Mouse (Mus musculus) hindlimb bud, embryonic 11.5 days (tissue): ENCODE data around the gene Kif2a.
"Not testable (repeated sequence)": the region's sequence is repeated elsewhere in the genome, so short reads cannot be mapped to it uniquely, and the experiment has no call there.

Experiments
- DNase-seq: peaks from one replicate; pipeline ENCODE4 v3.0.0-alpha.2; 2012; ENCODE audit warnings: low read depth, low spot score; ENCODE audit errors: extremely low spot score

The Kif2a gene

DNA sequence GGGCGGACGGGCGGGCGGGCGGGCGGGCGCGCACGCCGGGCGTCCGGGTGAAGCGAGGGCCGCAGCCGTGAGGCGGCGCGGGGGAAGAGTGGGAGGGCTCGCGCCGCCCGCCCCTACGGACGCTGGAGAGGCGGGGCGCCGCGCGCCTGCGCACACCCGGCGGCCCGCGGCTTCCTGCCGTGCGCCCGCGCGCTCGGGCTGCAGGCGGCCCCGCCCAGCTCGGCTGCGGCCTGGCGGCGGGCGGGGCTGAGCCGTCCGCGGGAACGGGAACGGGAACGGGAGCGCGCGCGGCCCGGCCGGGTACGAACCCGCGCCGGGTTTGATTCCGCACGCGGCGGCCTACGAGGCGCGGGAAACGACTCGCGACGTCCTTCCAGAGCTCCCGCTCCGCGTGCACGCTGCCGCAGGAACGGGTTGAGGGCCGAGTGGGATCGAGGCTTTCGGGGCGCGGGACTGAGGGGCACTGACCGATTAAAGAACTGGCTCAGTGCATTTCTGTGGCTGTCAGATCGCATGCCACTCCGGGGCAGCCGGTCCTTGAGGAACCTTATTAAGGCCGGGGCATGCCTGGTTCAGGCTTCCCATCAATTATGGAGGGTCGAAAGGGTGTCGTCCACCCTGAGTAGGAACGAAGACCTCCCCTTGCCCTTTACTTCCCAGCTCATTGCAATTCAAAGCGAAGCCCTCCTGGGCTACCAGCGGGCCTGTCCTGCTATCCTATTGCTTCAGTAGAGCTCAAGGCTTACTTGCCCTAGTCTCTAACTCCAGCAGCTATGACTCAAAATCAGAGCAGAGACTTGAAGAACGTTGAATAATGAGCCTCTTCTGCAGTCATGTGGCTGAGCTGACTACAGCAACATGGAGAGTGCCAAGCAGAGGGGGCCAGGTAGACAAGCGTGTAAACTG is 593 bp upstream of the Kif2a start:
- DNase-seq: peak; percentile 30

GRCm38 (mm10) chr13:107019443-107019842 is 2.5 kb downstream of the Kif2a start:
- no peak for DNase-seq

DNA sequence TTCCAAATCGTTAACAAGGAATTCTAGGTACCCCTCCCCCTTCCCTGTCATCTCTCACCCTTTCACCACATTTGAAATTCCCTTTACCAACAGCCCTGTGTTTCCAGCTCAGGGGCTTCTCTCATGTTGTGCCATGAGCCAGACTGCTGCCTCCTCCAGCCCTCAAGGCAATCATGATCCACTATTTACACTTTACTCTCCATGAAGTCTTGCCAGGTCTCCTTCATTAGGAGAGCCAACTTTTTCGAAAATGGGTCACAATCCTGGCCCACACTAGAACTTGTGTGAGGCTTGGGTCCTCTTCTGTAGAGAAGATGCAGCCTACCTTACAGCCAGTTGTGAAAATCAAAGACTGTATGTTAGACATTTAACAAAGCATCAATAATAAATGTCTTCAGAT is 8.0 kb downstream of the Kif2a start:
- no peak for DNase-seq

- no peak for DNase-seq
These were observed 10.3 kb downstream of the Kif2a start for GRCm38 (mm10) chr13:107011618-107012017.

DNA sequence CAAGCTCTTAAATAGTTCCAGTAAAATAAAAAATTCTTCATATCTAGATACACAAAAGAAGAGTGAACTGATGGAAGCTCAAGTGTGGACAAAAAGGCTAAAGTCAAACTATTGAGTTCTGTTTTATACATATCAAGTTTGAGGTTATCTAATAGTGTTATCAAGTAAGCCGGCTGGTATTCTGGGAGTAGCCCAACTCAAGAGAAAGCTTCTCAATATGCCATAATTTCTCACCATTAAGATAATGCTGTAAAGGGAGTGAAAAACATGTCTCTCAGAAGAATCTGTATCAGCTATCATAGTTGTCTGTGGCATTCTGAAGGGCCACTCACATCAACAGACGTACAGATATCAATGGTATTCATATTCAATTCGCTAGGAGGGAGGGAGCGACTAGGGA is 13.8 kb downstream of the Kif2a start:
- no peak for DNase-seq

- no peak for DNase-seq
These were observed 18.7 kb downstream of the Kif2a start for GRCm38 (mm10) chr13:107003211-107003610.

DNA sequence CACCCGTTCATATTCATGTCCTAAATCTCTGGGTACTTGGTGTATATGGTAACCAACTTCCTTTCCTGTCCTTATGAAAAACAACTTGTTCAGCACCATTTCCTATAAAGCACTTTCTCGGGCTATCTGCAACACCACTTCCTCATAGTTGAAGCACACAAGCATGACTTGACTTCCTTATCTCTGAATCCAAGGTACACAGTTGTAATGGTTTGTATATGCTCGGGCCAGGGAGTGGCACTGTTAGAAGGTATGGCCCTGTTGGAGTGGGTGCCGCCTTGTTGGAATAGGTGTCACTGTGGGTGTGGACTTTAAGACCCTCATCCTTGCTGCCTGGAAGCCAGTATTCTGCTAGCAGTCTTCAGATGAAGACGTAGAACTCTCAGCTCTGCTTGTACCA is 23.3 kb downstream of the Kif2a start:
- no peak for DNase-seq

- no peak for DNase-seq
These were observed 23.9 kb downstream of the Kif2a start for GRCm38 (mm10) chr13:106998026-106998425.

DNA sequence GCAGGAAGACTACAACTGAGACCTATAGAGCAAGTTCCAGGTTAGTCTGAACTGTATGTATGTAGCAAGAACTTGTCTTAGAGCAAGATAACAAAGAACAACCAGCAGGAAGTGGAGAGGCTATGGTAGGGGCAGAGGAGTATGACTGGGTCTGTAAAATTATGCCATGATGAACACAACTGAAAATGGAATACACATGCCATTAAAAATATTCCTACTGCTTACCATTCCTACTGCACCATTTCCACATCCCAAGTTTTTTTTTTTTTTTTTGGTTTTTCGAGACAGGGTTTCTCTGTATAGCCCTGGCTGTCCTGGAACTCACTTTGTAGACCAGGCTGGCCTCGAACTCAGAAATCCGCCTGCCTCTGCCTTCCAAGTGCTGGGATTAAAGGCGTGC is 24.4 kb downstream of the Kif2a start:
- DNase-seq: not testable (repeated sequence)

DNA sequence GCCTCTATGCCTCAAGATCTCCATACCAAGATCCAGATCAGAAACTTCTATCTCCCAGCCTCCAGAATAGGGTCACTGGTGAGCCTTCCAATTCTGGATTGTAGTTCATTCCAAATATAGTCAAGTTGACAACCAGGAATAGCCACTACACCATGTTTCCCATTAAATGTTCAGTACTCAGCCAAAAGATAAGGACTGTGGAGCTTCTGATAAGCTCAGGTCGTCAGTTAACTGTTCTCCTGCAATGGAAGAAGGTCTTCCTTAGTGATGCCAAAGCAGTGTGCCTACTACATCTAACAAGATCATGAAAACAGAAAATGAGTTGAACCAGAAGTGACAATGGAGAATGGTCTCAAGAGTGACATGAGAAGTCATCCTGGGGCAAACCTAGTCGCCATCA is 25.0 kb downstream of the Kif2a start:
- no peak for DNase-seq

- DNase-seq: no peak
These were observed 60.4 kb downstream of the Kif2a start for GRCm38 (mm10) chr13:106961496-106961895.

GRCm38 (mm10) chr13:106960557-106960956 is 61.4 kb downstream of the Kif2a start:
- no peak for DNase-seq

- no peak for DNase-seq
These were observed 63.6 kb downstream of the Kif2a start for GRCm38 (mm10) chr13:106958286-106958685.

DNA sequence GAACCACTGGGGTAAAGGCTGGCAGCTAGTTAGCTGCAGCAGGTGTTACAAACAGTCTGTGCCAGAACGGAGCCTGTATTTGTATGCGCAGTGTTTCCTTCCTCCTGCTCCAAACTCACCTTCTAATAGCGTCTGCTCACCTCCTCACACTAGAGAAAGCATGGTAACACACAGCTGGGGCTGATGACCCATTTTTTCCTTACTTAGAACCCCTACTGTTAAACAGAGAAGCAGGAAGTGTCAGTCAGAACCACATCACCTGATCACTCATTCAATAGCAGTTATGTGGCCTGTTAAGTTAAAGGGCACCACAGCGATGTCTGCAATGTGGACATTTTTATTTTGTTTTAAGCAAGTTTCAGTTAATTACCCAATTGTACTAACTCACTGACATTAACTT is 64.4 kb downstream of the Kif2a start:
- DNase-seq: no peak

DNA sequence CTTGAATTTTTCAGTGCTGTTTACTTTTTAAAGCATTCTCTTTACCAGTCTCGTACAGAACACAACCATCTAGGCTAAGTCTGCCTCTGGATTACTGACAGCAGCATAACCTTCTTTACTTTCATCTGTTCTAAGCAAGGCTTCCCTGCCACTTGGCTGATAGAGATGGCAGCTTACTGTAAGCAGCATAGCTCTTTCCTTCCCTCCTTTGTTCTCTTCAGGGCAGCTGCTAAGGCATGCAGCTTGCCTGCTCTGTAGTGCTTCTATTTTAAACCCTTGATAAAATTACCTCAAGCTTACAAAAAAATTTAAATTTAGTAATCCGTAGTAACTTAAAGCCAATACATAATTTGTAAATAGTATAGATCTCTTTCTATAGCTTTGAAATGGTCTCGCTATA is 67.0 kb downstream of the Kif2a start:
- DNase-seq: no peak

GRCm38 (mm10) chr13:106947583-106947982 is 74.3 kb downstream of the Kif2a start:
- DNase-seq: no peak

GRCm38 (mm10) chr13:106946594-106947540 is 75.1 kb downstream of the Kif2a start, which contains the start of gene Dimt1:
Gene Dimt1, plus strand, starts transcription at chr13:106947127.
- DNase-seq: peak; percentile 56

GRCm38 (mm10) chr13:106945518-106945917 is 76.4 kb downstream of the Kif2a start:
- DNase-seq: no peak

DNA sequence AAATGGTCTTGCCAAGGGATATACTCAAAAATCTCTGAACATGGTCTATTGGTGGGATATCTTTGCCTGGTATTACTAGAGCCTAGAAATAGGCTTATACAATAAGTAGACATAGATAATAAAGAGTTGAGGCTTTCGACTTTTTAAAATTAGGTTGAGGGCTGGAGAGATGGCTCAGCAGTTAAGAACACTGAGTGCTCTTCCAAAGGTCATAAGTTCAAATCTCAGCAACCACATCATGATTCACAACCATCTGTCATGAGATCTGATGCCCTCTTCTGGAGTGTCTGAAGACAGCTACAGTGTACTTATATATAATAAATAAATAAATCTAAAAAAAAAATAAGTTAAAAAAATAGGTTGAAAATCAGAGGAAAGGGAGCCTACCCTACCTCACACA is 79.2 kb downstream of the Kif2a start:
- no peak for DNase-seq

DNA sequence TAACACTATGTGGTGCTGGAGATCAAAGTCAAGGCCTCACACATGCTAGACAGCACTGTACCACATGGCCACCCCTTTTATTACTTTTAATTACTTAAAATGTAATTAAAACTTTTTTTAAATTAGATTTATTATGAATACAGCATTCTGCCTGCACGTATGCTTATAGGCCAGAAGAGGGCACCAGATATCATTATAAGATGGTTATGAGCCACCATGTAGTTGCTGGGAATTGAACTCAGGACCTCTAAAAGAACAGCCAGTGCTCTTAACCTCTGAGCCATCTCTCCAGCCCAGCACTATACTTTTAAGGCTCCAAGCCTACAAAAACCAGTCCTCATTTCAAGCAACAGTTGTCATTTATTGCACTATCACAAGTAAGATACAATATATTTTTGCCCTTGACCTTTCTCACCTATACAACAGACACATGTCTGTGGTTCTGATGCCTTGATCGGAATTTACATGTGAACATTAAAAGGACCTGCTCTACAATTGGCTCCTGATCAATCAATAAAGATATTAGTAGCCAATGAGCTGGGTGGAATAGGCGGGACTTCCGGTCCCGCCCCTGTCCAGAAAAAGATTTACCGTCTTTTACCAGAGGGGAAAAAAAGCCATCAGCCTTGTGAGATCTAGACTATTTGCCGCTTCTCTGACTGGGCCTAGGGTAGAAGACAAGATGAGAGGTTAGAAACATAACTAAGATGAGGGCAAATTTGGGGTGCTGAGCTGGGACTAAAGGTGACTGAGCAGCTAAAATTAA is 80.5 kb downstream of the Kif2a start:
- DNase-seq: no peak

DNA sequence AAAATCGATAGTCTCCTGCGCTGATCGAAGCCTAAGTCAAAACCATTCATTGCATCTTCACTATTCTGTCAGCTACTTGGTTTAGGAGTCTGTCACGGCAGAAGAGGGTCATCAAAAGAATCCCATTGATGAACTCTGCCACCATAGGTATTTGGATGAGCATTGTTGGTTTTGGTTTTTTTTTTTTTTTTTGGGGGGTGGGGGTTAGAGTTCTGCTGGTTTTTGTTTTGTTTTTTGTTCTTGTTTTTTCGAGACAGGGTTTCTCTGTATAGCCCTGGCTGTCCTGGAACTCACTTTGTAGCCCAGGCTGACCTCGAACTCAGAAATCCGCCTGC is 84.8 kb downstream of the Kif2a start:
- no peak for DNase-seq
